Mouse (Mus musculus): ENCODE results near the gene Ndufs7. TPM values are rescaled to one million over a fixed set of nuclear protein-coding genes. Genes with fewer than 3 reads are reported as not detected.

The Ndufs7 gene
- polyA plus RNA-seq, 1 experiment from 2014 or later: 223 TPM

- WGBS (ENCODE audit: insufficient replicate concordance): under 1% methylated on average over 72 of the region's 72 CpGs
- peak; percentile 90 for ATAC-seq (ENCODE audit: low read depth)
- Histone ChIP-seq H3K4me2 (ENCODE audit: low read depth, low read length) (peak within 1 kb of the TSS; percentile 81), H3K9ac (ENCODE audit: low read depth, low read length) (peak within 1 kb of the TSS; percentile 87), H3K27ac (ENCODE audit: low read length) (peak within 1 kb of the TSS; percentile 76), H3K4me3 (ENCODE audit: low read depth, low read length) (peak within 1 kb of the TSS; percentile 82), H3K36me3 (ENCODE audit: control insufficient read depth, insufficient read depth) (peaks cover 19% of the 10 kb centered on the region), H3K4me1 (ENCODE audit: control insufficient read depth, low read depth, low read length) (peaks cover 33% of the 10 kb centered on the region), H3K27me3 (ENCODE audit: control insufficient read depth, insufficient read depth, low read depth, low read length) (peaks cover 13% of the 10 kb centered on the region), H3K9me3 (replicated peaks; ENCODE audit: control insufficient read depth, low read length) (no peaks in the 10 kb centered on the region)
Observed at GRCm38 (mm10) chr10:80292251-80293146, 43.6 kb downstream of the Ndufs7 start, which contains the start of gene Rps15. TSS of gene Rps15 (plus strand) at chr10:80292453.

GRCm38 (mm10) chr10:80293325-80293724, 44.4 kb downstream of the Ndufs7 start:
- 8% methylated on average over 14 of the region's 14 CpGs for WGBS (ENCODE audit: insufficient replicate concordance)
- Histone ChIP-seq H3K9ac (ENCODE audit: low read depth, low read length) (peak overlapping the region; percentile 87), H3K36me3 (ENCODE audit: control insufficient read depth, insufficient read depth) (peaks cover 12% of the 10 kb centered on the region), H3K4me1 (ENCODE audit: control insufficient read depth, low read depth, low read length) (peaks cover 33% of the 10 kb centered on the region), H3K27me3 (ENCODE audit: control insufficient read depth, insufficient read depth, low read depth, low read length) (peaks cover 21% of the 10 kb centered on the region), H3K27ac (ENCODE audit: low read length) (peak overlapping the region; percentile 76; the same call in 1 of the 2 replicates), H3K9me3 (replicated peaks; ENCODE audit: control insufficient read depth, low read length) (no peaks in the 10 kb centered on the region), H3K4me3 (ENCODE audit: low read depth, low read length) (peak overlapping the region; percentile 82), H3K4me2 (ENCODE audit: low read depth, low read length) (peak overlapping the region; percentile 81)
- ATAC-seq (ENCODE audit: low read depth): no peak

- Histone ChIP-seq H3K4me3 (ENCODE audit: low read depth, low read length) (no peak overlapping the region), H3K9me3 (replicated peaks; ENCODE audit: control insufficient read depth, low read length) (no peaks in the 10 kb centered on the region), H3K27ac (ENCODE audit: low read length) (no peak overlapping the region), H3K4me1 (ENCODE audit: control insufficient read depth, low read depth, low read length) (peaks cover 33% of the 10 kb centered on the region), H3K36me3 (ENCODE audit: control insufficient read depth, insufficient read depth) (peaks cover 11% of the 10 kb centered on the region), H3K9ac (ENCODE audit: low read depth, low read length) (no peak overlapping the region), H3K27me3 (ENCODE audit: control insufficient read depth, insufficient read depth, low read depth, low read length) (peaks cover 31% of the 10 kb centered on the region), H3K4me2 (ENCODE audit: low read depth, low read length) (no peak overlapping the region)
- ATAC-seq (ENCODE audit: low read depth): no peak
- 78% methylated on average over 4 of the region's 4 CpGs for WGBS (ENCODE audit: insufficient replicate concordance)
Observed at GRCm38 (mm10) chr10:80294311-80294710, 45.4 kb downstream of the Ndufs7 start.

DNA sequence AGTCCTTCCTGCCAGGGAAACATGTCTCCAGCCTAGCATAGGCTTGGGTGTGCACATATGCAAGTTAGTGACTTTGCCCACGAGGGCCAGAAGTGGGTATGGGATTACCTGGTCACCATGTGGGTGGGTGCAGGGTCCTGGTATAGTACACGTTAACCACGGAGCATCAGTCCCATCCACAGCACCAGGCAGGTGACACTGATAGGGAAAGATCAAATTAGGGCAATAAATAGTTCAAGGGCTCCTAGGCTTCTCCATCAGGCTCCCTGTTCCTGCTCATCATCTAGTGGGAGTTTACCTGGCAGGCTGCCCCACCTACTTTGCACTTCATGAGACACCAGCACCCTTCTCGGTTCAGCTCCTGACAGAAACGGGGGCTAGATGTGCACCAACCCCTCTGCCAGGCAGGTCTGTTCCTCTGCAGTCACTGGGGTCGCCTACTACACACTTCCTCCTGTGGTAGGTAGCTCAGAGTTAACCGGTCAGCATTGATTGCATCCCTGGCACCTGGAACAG, 45.9 kb downstream of the Ndufs7 start:
- Histone ChIP-seq H3K4me1 (ENCODE audit: control insufficient read depth, low read depth, low read length) (peaks cover 33% of the 10 kb centered on the region), H3K36me3 (ENCODE audit: control insufficient read depth, insufficient read depth) (peaks cover 11% of the 10 kb centered on the region), H3K4me3 (ENCODE audit: low read depth, low read length) (no peak overlapping the region), H3K4me2 (ENCODE audit: low read depth, low read length) (no peak overlapping the region), H3K27me3 (ENCODE audit: control insufficient read depth, insufficient read depth, low read depth, low read length) (peaks cover 36% of the 10 kb centered on the region), H3K9ac (ENCODE audit: low read depth, low read length) (no peak overlapping the region), H3K27ac (ENCODE audit: low read length) (no peak overlapping the region), H3K9me3 (replicated peaks; ENCODE audit: control insufficient read depth, low read length) (no peaks in the 10 kb centered on the region)
- WGBS (ENCODE audit: insufficient replicate concordance): 31% methylated on average over 7 of the region's 7 CpGs
- ATAC-seq (ENCODE audit: low read depth): no peak

DNA sequence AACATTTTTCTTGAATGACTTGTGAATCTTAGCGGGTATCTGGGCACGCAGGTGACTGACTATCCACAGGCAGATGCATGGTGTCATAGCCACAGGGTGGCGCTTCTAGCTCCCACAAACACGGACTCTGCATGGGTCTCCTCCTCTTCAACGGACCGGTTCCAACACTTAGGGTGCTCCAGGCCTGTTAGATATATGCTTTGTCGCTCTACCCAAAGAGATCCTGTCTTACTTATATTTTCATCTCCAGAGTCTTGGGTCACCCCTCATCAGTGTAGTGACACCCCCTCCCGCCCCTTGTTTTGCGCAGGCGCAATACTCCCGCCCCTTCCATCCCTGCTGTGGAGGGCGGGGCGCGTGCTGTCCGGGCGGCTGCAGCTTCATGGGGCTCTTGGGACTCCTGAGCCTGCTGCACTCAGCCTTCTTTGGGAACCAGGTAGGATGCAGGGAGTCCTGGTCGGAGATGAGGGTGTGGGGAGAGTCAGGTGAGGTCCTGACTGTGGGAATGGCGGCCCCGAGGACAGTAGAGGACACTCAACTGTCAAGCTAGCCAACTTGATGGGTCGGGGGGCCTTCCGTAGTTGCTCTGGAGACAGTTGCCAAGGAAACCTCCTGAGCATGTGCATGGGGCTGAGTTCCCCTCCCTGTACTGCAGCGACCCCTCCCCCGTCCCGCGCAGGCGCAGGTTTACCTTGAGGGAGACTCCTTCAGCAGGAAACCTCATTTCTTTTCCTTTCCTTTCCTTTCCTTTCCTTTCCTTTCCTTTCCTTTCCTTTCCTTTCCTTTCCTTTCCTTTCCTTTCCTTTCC, 46.9 kb downstream of the Ndufs7 start, which contains the start of gene Apc2:
Gene Apc2, plus strand, starts transcription at position 360 of the 808 bp plus-strand sequence.
- Histone ChIP-seq H3K4me3 (ENCODE audit: low read depth, low read length) (peak within 1 kb of the TSS; percentile 37), H3K4me1 (ENCODE audit: control insufficient read depth, low read depth, low read length) (peaks cover 33% of the 10 kb centered on the region), H3K4me2 (ENCODE audit: low read depth, low read length) (peak within 1 kb of the TSS; percentile 49), H3K9me3 (replicated peaks; ENCODE audit: control insufficient read depth, low read length) (no peaks in the 10 kb centered on the region), H3K27ac (ENCODE audit: low read length) (no peak within 1 kb of the TSS), H3K36me3 (ENCODE audit: control insufficient read depth, insufficient read depth) (peaks cover 11% of the 10 kb centered on the region), H3K27me3 (ENCODE audit: control insufficient read depth, insufficient read depth, low read depth, low read length) (peaks cover 46% of the 10 kb centered on the region), H3K9ac (ENCODE audit: low read depth, low read length) (0 out of 2 replicates have a peak within 1 kb of the TSS, but pooled peaks have one; percentile 5)
- peak; percentile 19; the same call in 1 of the 2 replicates for ATAC-seq (ENCODE audit: low read depth)
- 9% methylated on average over 26 of the region's 26 CpGs for WGBS (ENCODE audit: insufficient replicate concordance)

DNA sequence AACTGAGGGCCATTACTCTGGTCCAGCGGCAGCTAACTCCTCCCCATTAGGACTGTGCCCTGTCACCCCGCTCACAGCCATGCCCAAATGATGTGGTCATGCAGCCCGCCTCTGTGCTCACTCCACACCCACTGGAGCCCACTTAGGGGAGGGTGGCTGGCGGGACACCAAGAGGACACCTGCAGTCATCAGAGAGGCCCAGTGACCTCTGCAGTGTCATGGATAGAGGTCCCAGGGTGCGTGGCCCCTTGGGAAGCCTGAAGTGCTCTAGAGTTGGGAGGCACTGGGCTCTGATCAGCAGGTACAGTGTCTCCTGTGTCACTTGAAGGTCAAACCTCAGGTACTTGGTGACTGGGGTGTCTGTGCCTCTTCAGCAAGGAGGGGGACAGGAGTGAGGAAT, 47.9 kb downstream of the Ndufs7 start:
- no peak overlapping the region for H3K9ac ChIP-seq (ENCODE audit: low read depth, low read length)
- H3K4me1 ChIP-seq (ENCODE audit: control insufficient read depth, low read depth, low read length): peaks cover 33% of the 10 kb centered on the region
- ATAC-seq (ENCODE audit: low read depth): no peak
- H3K4me2 ChIP-seq (ENCODE audit: low read depth, low read length): no peak overlapping the region
- no peak overlapping the region for H3K4me3 ChIP-seq (ENCODE audit: low read depth, low read length)
- no peak overlapping the region for H3K27ac ChIP-seq (ENCODE audit: low read length)
- WGBS (ENCODE audit: insufficient replicate concordance): 63% methylated on average over 5 of the region's 5 CpGs
- peaks cover 11% of the 10 kb centered on the region for H3K36me3 ChIP-seq (ENCODE audit: control insufficient read depth, insufficient read depth)
- no peaks in the 10 kb centered on the region for H3K9me3 ChIP-seq (replicated peaks; ENCODE audit: control insufficient read depth, low read length)
- peaks cover 56% of the 10 kb centered on the region for H3K27me3 ChIP-seq (ENCODE audit: control insufficient read depth, insufficient read depth, low read depth, low read length)

GRCm38 (mm10) chr10:80297526-80298133, 48.7 kb downstream of the Ndufs7 start:
- Histone ChIP-seq H3K4me3 (ENCODE audit: low read depth, low read length) (no peak overlapping the region), H3K27me3 (ENCODE audit: control insufficient read depth, insufficient read depth, low read depth, low read length) (peaks cover 63% of the 10 kb centered on the region), H3K27ac (ENCODE audit: low read length) (no peak overlapping the region), H3K4me2 (ENCODE audit: low read depth, low read length) (no peak overlapping the region), H3K9ac (ENCODE audit: low read depth, low read length) (no peak overlapping the region), H3K9me3 (replicated peaks; ENCODE audit: control insufficient read depth, low read length) (no peaks in the 10 kb centered on the region), H3K36me3 (ENCODE audit: control insufficient read depth, insufficient read depth) (peaks cover 11% of the 10 kb centered on the region), H3K4me1 (ENCODE audit: control insufficient read depth, low read depth, low read length) (peaks cover 32% of the 10 kb centered on the region)
- 41% methylated on average over 8 of the region's 8 CpGs for WGBS (ENCODE audit: insufficient replicate concordance)
- ATAC-seq (ENCODE audit: low read depth): no peak

- H3K27me3 ChIP-seq (ENCODE audit: control insufficient read depth, insufficient read depth, low read depth, low read length): peaks cover 70% of the 10 kb centered on the region
Observed at GRCm38 (mm10) chr10:80298571-80299281, 49.8 kb downstream of the Ndufs7 start.

More at GRCm38 (mm10) chr10:80298571-80299281, 49.8 kb downstream of the Ndufs7 start:
- H3K4me1 ChIP-seq (ENCODE audit: control insufficient read depth, low read depth, low read length): peaks cover 26% of the 10 kb centered on the region
- no peak for ATAC-seq (ENCODE audit: low read depth)
- no peak overlapping the region for H3K4me2 ChIP-seq (ENCODE audit: low read depth, low read length)
- WGBS (ENCODE audit: insufficient replicate concordance): 4% methylated on average over 26 of the region's 26 CpGs
- no peaks in the 10 kb centered on the region for H3K9me3 ChIP-seq (replicated peaks; ENCODE audit: control insufficient read depth, low read length)
- H3K27ac ChIP-seq (ENCODE audit: low read length): no peak overlapping the region
- H3K4me3 ChIP-seq (ENCODE audit: low read depth, low read length): no peak overlapping the region
- H3K9ac ChIP-seq (ENCODE audit: low read depth, low read length): no peak overlapping the region
- peaks cover 11% of the 10 kb centered on the region for H3K36me3 ChIP-seq (ENCODE audit: control insufficient read depth, insufficient read depth)
